Mouse (Mus musculus): ENCODE results near the gene Mrps5. TPM values are rescaled to one million over a fixed set of nuclear protein-coding genes. Genes with fewer than 3 reads are reported as not detected.
A peak's percentile ranks its signal among the peaks of the same experiment; 100 is the strongest.
"Not testable (repeated sequence)": the region's sequence is repeated elsewhere in the genome, so short reads cannot be mapped to it uniquely, and the experiment has no call there.

The Mrps5 gene
- polyA plus RNA-seq, 1 experiment from 2014 or later = 155 TPM

DNA sequence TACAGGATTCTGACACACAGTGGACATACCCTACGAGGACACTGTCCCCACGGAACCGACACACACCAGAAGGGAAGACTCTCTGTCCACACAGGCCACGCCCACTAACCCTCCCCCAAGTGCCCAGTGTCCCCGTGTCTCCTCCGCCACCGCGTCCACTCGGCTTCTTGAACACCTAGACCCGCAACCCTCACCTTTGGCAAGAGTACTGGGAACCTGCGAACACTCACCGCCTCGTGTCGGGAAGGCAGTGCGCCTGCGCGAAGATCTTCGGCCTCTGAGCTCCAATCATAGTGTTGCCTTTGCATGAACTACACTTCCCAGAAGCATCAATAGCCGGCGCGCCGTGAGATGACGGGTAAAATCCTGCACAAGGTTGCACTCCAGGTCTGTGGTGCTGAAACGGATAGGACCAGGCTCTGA is 2.6 kb upstream of the Mrps5 start:
- WGBS = 0% methylated on average over 24 of the region's 24 CpGs
- Histone ChIP-seq H3K36me3 (no peaks in the 10 kb centered on the region), H3K4me3 (replicated peaks) (peak overlapping the region; percentile 70), H3K27me3 (replicated peaks) (no peaks in the 10 kb centered on the region), H3K4me1 (replicated peaks) (peaks cover 13% of the 10 kb centered on the region), H3K9ac (peak overlapping the region; percentile 70), H3K27ac (no peak overlapping the region), H3K4me2 (replicated peaks) (peak overlapping the region; percentile 85), H3K9me3 (no peaks in the 10 kb centered on the region)
- peak; percentile 91 for ATAC-seq

DNA sequence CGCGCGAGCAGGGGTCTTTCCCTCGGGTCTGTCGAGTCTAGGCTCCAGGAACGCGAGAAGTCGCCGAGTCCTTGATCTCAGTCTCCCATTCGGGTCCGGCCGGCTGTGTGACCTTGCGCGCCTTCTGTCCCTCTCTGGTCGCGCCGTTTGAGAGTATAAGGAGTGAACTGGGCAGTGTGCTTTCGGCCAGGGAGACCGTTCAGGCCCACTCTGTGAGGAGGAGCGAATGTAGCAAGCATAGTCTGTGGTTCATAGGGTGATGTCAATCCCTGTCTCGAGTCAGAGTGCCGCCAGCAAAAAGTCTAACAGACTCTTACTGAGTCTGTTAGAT is 457 bp downstream of the Mrps5 start:
- H3K36me3 ChIP-seq = no peaks in the 10 kb centered on the region
- H3K27me3 ChIP-seq (replicated peaks) = no peaks in the 10 kb centered on the region
- under 1% methylated on average over 22 of the region's 22 CpGs for WGBS
- peak overlapping the region; percentile 92 for H3K4me3 ChIP-seq (replicated peaks)
- peaks cover 16% of the 10 kb centered on the region for H3K4me1 ChIP-seq (replicated peaks)
- H3K4me2 ChIP-seq (replicated peaks) = peak overlapping the region; percentile 71
- ATAC-seq = peak; percentile 34
- H3K9ac ChIP-seq = peak overlapping the region; percentile 86
- no peaks in the 10 kb centered on the region for H3K9me3 ChIP-seq
- H3K27ac ChIP-seq = peak overlapping the region; percentile 85

DNA sequence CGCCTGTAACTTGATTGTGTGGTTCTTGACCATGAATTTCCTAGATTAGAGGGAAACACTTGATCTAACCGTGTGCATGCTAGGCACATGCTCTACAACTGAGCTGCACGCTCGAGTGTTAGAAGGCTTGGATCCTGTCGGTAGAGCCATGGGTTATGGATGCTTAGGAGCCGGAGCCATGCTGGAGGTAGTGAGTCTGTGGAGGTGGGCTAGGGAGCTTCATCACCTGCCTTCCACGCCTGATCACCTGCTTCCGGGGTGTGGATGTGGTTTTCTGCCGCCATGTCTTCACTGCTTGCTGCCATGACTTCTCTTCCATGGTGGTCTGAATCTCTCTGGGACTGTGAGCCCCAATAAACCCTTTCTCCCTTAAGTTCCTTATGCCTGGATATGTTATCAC is 1.9 kb downstream of the Mrps5 start:
- Histone ChIP-seq H3K4me1 (replicated peaks) (peaks cover 16% of the 10 kb centered on the region), H3K9ac (no peak overlapping the region), H3K36me3 (peaks cover 6% of the 10 kb centered on the region; the same call in 1 of the 2 replicates), H3K27ac (no peak overlapping the region), H3K9me3 (no peaks in the 10 kb centered on the region), H3K4me2 (replicated peaks) (no peak overlapping the region), H3K27me3 (replicated peaks) (no peaks in the 10 kb centered on the region), H3K4me3 (replicated peaks) (no peak overlapping the region)
- 96% methylated on average over 9 of the region's 9 CpGs for WGBS
- ATAC-seq = no peak

DNA sequence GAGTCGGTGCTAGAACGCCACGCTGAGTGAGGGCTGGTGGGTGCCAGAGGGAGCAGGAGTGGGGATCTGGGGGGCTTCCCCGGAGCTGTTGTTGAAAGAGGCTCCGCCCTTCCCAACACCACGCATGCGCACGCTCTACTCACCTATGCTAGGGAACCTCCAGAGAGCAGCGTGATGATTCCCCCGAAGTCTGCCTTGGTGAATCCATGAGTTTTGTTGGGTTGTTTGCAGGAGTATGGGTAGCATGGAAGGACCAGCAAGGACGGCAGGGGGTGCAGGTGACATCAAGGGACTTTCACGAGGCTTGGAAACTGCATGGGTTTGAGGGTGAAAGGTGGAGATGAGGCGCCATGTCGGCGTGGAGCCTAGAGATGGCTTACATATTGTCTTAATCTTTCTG is 3.2 kb downstream of the Mrps5 start:
- no peak overlapping the region for H3K4me3 ChIP-seq (replicated peaks)
- H3K4me1 ChIP-seq (replicated peaks) = peaks cover 16% of the 10 kb centered on the region
- no peaks in the 10 kb centered on the region for H3K27me3 ChIP-seq (replicated peaks)
- H3K4me2 ChIP-seq (replicated peaks) = 0 out of 2 replicates have a peak overlapping the region, but pooled peaks have one; percentile 23
- H3K27ac ChIP-seq = no peak overlapping the region
- H3K9me3 ChIP-seq = no peaks in the 10 kb centered on the region
- ATAC-seq = no peak
- no peak overlapping the region for H3K9ac ChIP-seq
- peaks cover 12% of the 10 kb centered on the region for H3K36me3 ChIP-seq
- whole genome bisulfite sequencing = 72% methylated on average over 15 of the region's 15 CpGs

DNA sequence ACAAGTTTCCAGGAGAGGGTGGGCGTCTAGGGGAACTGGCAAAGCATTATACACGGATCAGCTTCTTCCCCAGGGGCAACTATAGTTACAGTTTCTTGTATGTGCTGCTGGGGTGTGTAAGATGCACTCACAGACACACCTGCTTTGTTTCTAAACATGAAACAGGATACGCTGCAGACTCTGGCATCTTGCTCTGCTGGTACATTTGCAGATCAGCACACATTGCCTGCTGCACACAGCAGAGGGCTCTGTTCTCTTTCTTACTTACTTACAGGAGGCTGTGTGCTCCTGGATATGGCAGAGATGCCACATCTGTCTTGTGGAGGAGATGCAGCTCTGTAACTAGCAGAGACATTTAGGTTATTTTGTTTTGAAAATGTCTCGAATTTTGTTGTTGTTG is 3.8 kb downstream of the Mrps5 start:
- no peak overlapping the region for H3K27ac ChIP-seq
- no peaks in the 10 kb centered on the region for H3K27me3 ChIP-seq (replicated peaks)
- H3K4me3 ChIP-seq (replicated peaks) = no peak overlapping the region
- H3K4me1 ChIP-seq (replicated peaks) = peaks cover 16% of the 10 kb centered on the region
- 73% methylated on average over 4 of the region's 4 CpGs for WGBS
- peaks cover 14% of the 10 kb centered on the region for H3K36me3 ChIP-seq
- ATAC-seq = no peak
- no peak overlapping the region for H3K9ac ChIP-seq
- H3K9me3 ChIP-seq = no peaks in the 10 kb centered on the region
- H3K4me2 ChIP-seq (replicated peaks) = no peak overlapping the region

DNA sequence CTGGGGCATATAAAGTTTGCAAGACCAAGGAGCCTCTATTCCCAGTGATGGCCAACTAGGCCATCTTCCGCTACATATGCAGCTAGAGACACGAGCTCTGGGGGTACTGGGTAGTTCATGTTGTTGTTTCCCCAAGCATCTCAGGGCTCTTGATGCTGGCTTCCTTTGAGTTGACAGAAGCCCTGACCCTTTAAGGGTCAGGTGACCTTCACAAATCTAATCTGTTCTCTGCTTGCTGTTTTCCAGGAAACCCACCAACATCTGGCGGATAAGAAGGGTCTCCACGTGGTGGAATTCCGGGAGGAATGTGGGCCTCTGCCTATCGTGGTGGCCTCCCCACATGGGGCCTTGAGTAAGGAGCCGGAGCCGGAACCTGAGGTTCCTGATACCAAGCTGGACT is 16.4 kb downstream of the Mrps5 start:
- not testable (repeated sequence) for H3K4me3 ChIP-seq (replicated peaks); H3K27me3 ChIP-seq (replicated peaks); H3K9ac ChIP-seq; ATAC-seq; H3K9me3 ChIP-seq; H3K27ac ChIP-seq; H3K4me2 ChIP-seq (replicated peaks); H3K4me1 ChIP-seq (replicated peaks)
- WGBS = 88% methylated on average over 6 of the region's 8 CpGs
- H3K36me3 ChIP-seq = peaks cover 25% of the 10 kb centered on the region

DNA sequence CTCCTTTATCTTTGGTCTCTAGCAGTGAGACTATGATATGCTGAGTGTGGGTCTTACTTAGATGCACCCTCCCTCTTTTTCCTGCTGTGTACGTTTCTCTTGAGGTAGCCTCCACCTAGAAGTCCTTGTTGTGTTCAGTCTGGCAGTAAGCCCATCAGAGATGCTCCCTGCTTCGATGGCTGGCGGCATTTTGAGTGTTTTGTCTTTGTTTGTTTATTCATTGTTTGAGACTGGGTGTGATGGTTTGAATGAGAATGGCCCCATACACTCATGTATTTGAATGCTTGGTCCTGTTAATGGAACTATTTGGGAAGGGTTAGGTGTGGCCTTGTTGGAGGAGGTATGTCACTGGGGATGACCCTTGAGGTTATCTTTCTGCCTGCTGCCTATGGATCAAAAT is 18.2 kb downstream of the Mrps5 start:
- no peak overlapping the region for H3K9ac ChIP-seq
- peaks cover 19% of the 10 kb centered on the region for H3K36me3 ChIP-seq
- 89% methylated on average over 3 of the region's 3 CpGs for WGBS
- no peak overlapping the region for H3K4me3 ChIP-seq (replicated peaks)
- no peaks in the 10 kb centered on the region for H3K9me3 ChIP-seq
- no peak for ATAC-seq
- H3K27ac ChIP-seq = no peak overlapping the region
- H3K4me1 ChIP-seq (replicated peaks) = 0 out of 2 replicates have a peak, but pooled peaks cover 2% of the 10 kb centered on the region
- no peak overlapping the region for H3K4me2 ChIP-seq (replicated peaks)
- H3K27me3 ChIP-seq (replicated peaks) = no peaks in the 10 kb centered on the region

DNA sequence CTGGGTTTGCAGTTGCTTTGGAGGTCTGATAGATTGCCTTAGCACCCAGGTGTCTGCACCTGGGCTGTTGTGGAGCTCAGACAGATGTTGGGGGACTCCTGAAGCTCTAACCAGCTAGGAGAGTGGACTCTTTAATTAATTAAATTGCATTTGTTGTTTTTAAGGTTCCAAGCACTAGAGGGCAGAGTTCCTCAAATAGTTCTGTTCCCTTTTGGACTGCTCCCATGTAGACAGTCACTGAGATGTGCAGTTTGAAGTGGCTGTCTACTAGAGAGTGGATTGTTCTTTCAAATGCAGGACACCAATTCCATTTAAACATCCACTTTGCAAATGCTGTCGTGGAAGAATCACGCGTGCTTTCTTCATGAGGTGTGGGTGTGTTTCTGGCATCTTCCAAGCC is 21.2 kb downstream of the Mrps5 start:
- Histone ChIP-seq H3K9ac (no peak overlapping the region), H3K9me3 (no peaks in the 10 kb centered on the region), H3K4me2 (replicated peaks) (no peak overlapping the region), H3K4me3 (replicated peaks) (no peak overlapping the region), H3K36me3 (peaks cover 6% of the 10 kb centered on the region; the same call in 1 of the 2 replicates), H3K4me1 (replicated peaks) (0 out of 2 replicates have a peak, but pooled peaks cover 2% of the 10 kb centered on the region), H3K27ac (no peak overlapping the region), H3K27me3 (replicated peaks) (no peaks in the 10 kb centered on the region)
- ATAC-seq = no peak
- 42% methylated on average over 3 of the region's 3 CpGs for WGBS

DNA sequence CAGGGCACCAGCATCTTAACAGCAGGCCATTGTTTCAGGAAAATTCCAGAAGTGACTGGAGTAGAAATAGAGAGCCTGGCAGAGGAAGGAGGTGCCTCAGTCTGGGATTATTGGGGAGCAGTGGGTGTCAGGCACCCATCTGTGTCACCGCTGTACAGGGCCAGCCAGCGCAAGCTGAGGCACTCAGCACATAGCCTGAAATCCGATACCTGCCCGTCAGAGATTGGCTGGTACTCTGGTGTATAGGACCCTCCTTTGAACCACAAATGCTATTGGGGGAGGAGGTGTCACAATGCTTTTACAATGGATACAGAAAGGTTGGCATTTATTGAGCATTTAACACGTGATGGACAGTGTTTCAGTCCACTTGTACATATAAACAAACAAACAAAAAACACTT is 22.0 kb downstream of the Mrps5 start:
- Histone ChIP-seq H3K9ac (no peak overlapping the region), H3K9me3 (no peaks in the 10 kb centered on the region), H3K4me1 (replicated peaks) (0 out of 2 replicates have a peak, but pooled peaks cover 2% of the 10 kb centered on the region), H3K4me2 (replicated peaks) (no peak overlapping the region), H3K27me3 (replicated peaks) (no peaks in the 10 kb centered on the region), H3K4me3 (replicated peaks) (no peak overlapping the region), H3K27ac (no peak overlapping the region), H3K36me3 (peaks cover 5% of the 10 kb centered on the region; the same call in 1 of the 2 replicates)
- ATAC-seq = no peak
- 16% methylated on average over 5 of the region's 5 CpGs for WGBS

DNA sequence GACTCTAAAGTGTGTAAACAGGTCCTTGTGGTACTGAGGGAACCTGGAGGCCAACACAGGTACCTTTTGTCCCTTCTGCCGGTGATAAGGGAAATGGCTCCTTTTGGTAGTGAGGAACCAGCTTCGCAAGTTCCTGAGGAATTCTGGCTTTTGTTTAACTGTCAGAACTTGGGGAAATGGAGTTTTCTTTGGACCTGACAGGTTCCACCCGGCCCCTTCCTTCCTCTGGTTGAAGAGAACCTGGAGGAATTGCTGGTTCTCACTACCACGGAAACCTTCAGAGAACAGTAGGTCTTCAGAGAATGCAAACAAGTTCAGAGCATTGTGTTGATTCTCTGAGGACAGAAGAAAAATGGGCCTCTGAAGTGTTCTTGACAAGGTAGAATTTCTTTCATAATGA is 24.4 kb downstream of the Mrps5 start:
- Histone ChIP-seq H3K27ac (no peak overlapping the region), H3K9ac (no peak overlapping the region)
- no peak for ATAC-seq

DNA sequence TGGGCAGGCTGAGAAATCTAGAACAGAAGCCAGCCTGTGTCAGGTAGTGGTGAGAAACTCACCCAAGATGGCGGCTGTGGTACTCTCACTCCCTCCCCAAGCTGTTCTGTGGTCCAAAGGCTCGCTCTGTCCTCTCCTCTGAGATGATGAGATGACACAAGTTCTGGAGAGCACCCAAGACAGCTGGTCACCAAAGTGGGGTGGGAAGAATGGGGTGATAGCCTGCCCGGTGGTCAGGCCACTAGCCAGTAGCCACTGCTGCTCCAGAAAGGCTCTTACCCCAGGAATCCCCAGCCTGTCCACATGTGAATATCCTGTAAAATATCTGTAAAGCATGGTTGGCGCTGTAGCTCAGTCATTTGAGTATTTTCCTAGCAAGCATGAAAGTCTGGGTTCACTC is 25.3 kb downstream of the Mrps5 start:
- H3K27me3 ChIP-seq (replicated peaks) = no peaks in the 10 kb centered on the region
- 0 out of 2 replicates have a peak, but pooled peaks cover 2% of the 10 kb centered on the region for H3K4me1 ChIP-seq (replicated peaks)
- H3K4me2 ChIP-seq (replicated peaks) = no peak overlapping the region
- 94% methylated on average over 4 of the region's 4 CpGs for WGBS
- no peak overlapping the region for H3K27ac ChIP-seq
- no peaks in the 10 kb centered on the region for H3K9me3 ChIP-seq
- no peaks in the 10 kb centered on the region for H3K36me3 ChIP-seq
- no peak overlapping the region for H3K4me3 ChIP-seq (replicated peaks)
- ATAC-seq = no peak
- no peak overlapping the region for H3K9ac ChIP-seq

More for the DNA sequence above, 24.4 kb downstream of the Mrps5 start:
- Histone ChIP-seq H3K36me3 (no peaks in the 10 kb centered on the region), H3K9me3 (no peaks in the 10 kb centered on the region), H3K4me2 (replicated peaks) (no peak overlapping the region), H3K27me3 (replicated peaks) (no peaks in the 10 kb centered on the region), H3K4me3 (replicated peaks) (no peak overlapping the region), H3K4me1 (replicated peaks) (0 out of 2 replicates have a peak, but pooled peaks cover 2% of the 10 kb centered on the region)
- 56% methylated on average over 4 of the region's 4 CpGs for WGBS

DNA sequence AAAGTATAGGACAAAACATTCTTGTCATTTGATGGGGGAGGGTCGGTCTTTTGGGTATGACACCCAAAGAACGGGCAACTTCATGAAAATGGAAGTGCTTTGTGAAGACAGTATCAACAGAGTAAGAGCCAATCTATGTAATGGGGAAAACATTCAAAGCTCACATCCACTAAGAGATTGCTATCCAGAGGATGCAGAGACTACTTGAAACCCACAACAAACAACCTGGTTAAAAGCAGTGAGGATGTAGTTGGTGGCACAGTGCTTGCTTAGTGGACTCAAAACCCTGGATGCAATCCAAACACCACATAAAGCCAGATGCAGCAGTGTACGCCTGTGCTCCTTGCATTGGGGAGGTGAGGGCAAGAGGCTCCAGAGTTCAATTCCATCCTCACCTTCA is 32.3 kb downstream of the Mrps5 start:
- Histone ChIP-seq H3K4me1 (replicated peaks) (no peaks in the 10 kb centered on the region), H3K9ac (no peak overlapping the region), H3K27ac (no peak overlapping the region), H3K4me2 (replicated peaks) (no peak overlapping the region), H3K36me3 (no peaks in the 10 kb centered on the region), H3K9me3 (no peaks in the 10 kb centered on the region), H3K4me3 (replicated peaks) (no peak overlapping the region), H3K27me3 (replicated peaks) (no peaks in the 10 kb centered on the region)
- ATAC-seq = no peak
- 86% methylated on average over 3 of the region's 3 CpGs for WGBS

DNA sequence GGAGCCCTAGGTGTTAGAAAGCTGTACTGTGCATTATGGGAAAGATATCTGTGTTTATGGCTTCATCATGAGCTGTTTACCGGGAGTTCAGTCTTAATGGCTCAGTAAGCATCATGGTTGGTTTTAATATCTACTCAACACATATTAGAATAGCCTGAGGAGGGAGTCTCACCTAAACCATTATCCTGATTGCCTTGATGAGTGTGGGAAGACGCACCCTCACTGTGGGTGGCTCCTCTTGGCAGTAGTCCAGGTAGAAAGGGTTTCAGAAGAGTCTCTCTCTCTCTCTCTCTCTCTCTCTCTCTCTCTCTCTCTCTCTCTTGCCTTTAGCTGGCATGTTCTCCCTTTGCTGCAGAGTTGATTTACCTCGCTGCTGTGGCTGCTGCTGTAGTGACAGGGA is 35.0 kb downstream of the Mrps5 start:
- no peaks in the 10 kb centered on the region for H3K9me3 ChIP-seq
- no peak overlapping the region for H3K4me2 ChIP-seq (replicated peaks)
- 55% methylated on average over 3 of the region's 3 CpGs for WGBS
- H3K4me1 ChIP-seq (replicated peaks) = no peaks in the 10 kb centered on the region
- H3K4me3 ChIP-seq (replicated peaks) = no peak overlapping the region
- no peaks in the 10 kb centered on the region for H3K27me3 ChIP-seq (replicated peaks)
- no peaks in the 10 kb centered on the region for H3K36me3 ChIP-seq
- H3K9ac ChIP-seq = no peak overlapping the region
- no peak for ATAC-seq
- no peak overlapping the region for H3K27ac ChIP-seq

All from intestine, embryonic 15.5 days (tissue).